Mouse (Mus musculus) embryo, embryonic 11 days (tissue): Measurements from ENCODE around the gene Bmf.

Source experiments
- DNase-seq: peaks from one replicate; pipeline ENCODE4 v3.0.0-alpha.2; 2015

Bmf gene

GRCm38 (mm10) chr2:118543893-118544799 lies 5.3 kb downstream of the Bmf start:
- peak; percentile 87 for DNase-seq

GRCm38 (mm10) chr2:118542971-118543573 lies 6.4 kb downstream of the Bmf start:
- DNase-seq: no peak

GRCm38 (mm10) chr2:118541716-118542115 lies 7.8 kb downstream of the Bmf start:
- DNase-seq: no peak

- no peak for DNase-seq
Measured at GRCm38 (mm10) chr2:118540691-118541117, 8.8 kb downstream of the Bmf start.

- no peak for DNase-seq
Measured at GRCm38 (mm10) chr2:118539881-118540516, 9.5 kb downstream of the Bmf start.

- DNase-seq: no peak
Measured at GRCm38 (mm10) chr2:118539040-118539439, 10.4 kb downstream of the Bmf start.

- DNase-seq: no peak
Measured at GRCm38 (mm10) chr2:118537226-118537625, 12.3 kb downstream of the Bmf start.

GRCm38 (mm10) chr2:118536553-118536952 lies 12.9 kb downstream of the Bmf start:
- no peak for DNase-seq

GRCm38 (mm10) chr2:118536111-118536510 lies 13.4 kb downstream of the Bmf start:
- no peak for DNase-seq

- no peak for DNase-seq
Measured at GRCm38 (mm10) chr2:118533969-118534368, 15.5 kb downstream of the Bmf start.

- DNase-seq: peak; percentile 92
Measured at GRCm38 (mm10) chr2:118532855-118533675, 16.4 kb downstream of the Bmf start.

GRCm38 (mm10) chr2:118532401-118532800 lies 17.1 kb downstream of the Bmf start:
- no peak for DNase-seq

GRCm38 (mm10) chr2:118529466-118530181 lies 19.9 kb downstream of the Bmf start:
- peak; percentile 82 for DNase-seq

GRCm38 (mm10) chr2:118526545-118526944 lies 22.9 kb downstream of the Bmf start:
- DNase-seq: no peak

GRCm38 (mm10) chr2:118524811-118525210 lies 24.7 kb downstream of the Bmf start:
- DNase-seq: no peak

- DNase-seq: no peak
Measured at GRCm38 (mm10) chr2:118523163-118523730, 26.2 kb downstream of the Bmf start.

GRCm38 (mm10) chr2:118522265-118522664 lies 27.2 kb downstream of the Bmf start:
- no peak for DNase-seq

- peak; percentile 82 for DNase-seq
Measured at GRCm38 (mm10) chr2:118520042-118520933, 29.2 kb downstream of the Bmf start.

GRCm38 (mm10) chr2:118512418-118513377 lies 36.8 kb downstream of the Bmf start:
- no peak for DNase-seq
